Mouse (Mus musculus) liver, embryonic 13.5 days (tissue): ENCODE data around the gene Fyn. TPM values are rescaled to one million over a fixed set of nuclear protein-coding genes. Genes with fewer than 3 reads are reported as not detected.

Source experiments
- ATAC-seq: fragments of 200-750 bp; cut with Nextera tagmentation; 2 replicates; pipeline ENCODE4 v1.8.0; 2017; ENCODE audit warnings: low read depth, mild to moderate bottlenecking, moderate number of reproducible peaks, moderate library complexity
- DNase-seq: peaks from one replicate; pipeline ENCODE4 v3.0.0; 2022
- H3K27ac ChIP-seq: fragments of 300-500 bp; sonication (generic); 2 replicates; pipeline ENCODE4 v1.5.1; 2015; ENCODE audit warnings: moderate library complexity, mild to moderate bottlenecking, inconsistent platforms
- H3K27me3 ChIP-seq: fragments of 300-500 bp; sonication (generic); 2 replicates; pipeline ENCODE4 v1.6.1; 2015; ENCODE audit warnings: mild to moderate bottlenecking, inconsistent platforms
- H3K36me3 ChIP-seq: fragments of 300-500 bp; sonication (generic); 2 replicates; pipeline ENCODE4 v1.6.1; 2015; ENCODE audit warnings: mild to moderate bottlenecking, inconsistent platforms
- H3K4me1 ChIP-seq: fragments of 300-500 bp; sonication (generic); replicated peaks from 2 replicates; pipeline ENCODE4 v1.6.1; 2015; ENCODE audit warnings: inconsistent platforms
- H3K4me2 ChIP-seq: fragments of 300-500 bp; sonication (generic); 2 replicates; pipeline ENCODE4 v1.6.1; 2015; ENCODE audit warnings: inconsistent platforms, mild to moderate bottlenecking, moderate library complexity
- H3K4me3 ChIP-seq: fragments of 300-500 bp; sonication (generic); replicated peaks from 2 replicates; pipeline ENCODE4 v1.5.1; 2015; ENCODE audit warnings: mild to moderate bottlenecking, inconsistent platforms
- H3K9ac ChIP-seq: fragments of 300-500 bp; sonication (generic); 2 replicates; pipeline ENCODE4 v1.6.1; 2015; ENCODE audit warnings: mild to moderate bottlenecking, inconsistent platforms
- H3K9me3 ChIP-seq: fragments of 300-500 bp; sonication (generic); replicated peaks from 2 replicates; pipeline ENCODE4 v1.6.1; 2016; ENCODE audit warnings: inconsistent platforms
- WGBS: fragments of 180-500 bp; shearing (Covaris S2); methylation state at CpG from one replicate; pipeline ENCODE4 v1.1.7; 2015; ENCODE audit not compliant: insufficient replicate concordance; 5-methylcytosine and 5-hydroxymethylcytosine counted together
- polyA plus RNA-seq: library from polyadenylated mRNA; unstranded; fragments of >200 nt; fragmentation: Nextera tagmentation; extraction: Ambion mirVana; gene quantifications from 2 replicates; pipeline ENCODE4 v1.2.1, GENCODE M21; 2015

Fyn gene
- polyA plus RNA-seq, 1 experiment from 2014 or later, result 6.5 TPM

- Histone ChIP-seq H3K27me3 (no peaks in the 10 kb centered on the region), H3K4me1 (peaks cover 47% of the 10 kb centered on the region), H3K4me3 (no peak overlapping the region), H3K36me3 (no peaks in the 10 kb centered on the region), H3K4me2 (no peak overlapping the region), H3K9me3 (no peaks in the 10 kb centered on the region), H3K27ac (no peak overlapping the region), H3K9ac (no peak overlapping the region)
- 37% methylated on average over 18 of the region's 18 CpGs for WGBS
- DNase-seq, result no peak
- no peak for ATAC-seq
Measured at GRCm38 (mm10) chr10:39412826-39413620, 44.4 kb downstream of the Fyn start.

GRCm38 (mm10) chr10:39414068-39414467 lies 45.4 kb downstream of the Fyn start:
- Histone ChIP-seq H3K4me1 (peaks cover 51% of the 10 kb centered on the region), H3K9me3 (no peaks in the 10 kb centered on the region), H3K36me3 (no peaks in the 10 kb centered on the region), H3K9ac (no peak overlapping the region), H3K4me3 (no peak overlapping the region), H3K27me3 (no peaks in the 10 kb centered on the region), H3K4me2 (no peak overlapping the region), H3K27ac (no peak overlapping the region)
- WGBS, result 77% methylated on average over 1 of the region's 1 CpGs
- DNase-seq (no peak), ATAC-seq (no peak)

DNA sequence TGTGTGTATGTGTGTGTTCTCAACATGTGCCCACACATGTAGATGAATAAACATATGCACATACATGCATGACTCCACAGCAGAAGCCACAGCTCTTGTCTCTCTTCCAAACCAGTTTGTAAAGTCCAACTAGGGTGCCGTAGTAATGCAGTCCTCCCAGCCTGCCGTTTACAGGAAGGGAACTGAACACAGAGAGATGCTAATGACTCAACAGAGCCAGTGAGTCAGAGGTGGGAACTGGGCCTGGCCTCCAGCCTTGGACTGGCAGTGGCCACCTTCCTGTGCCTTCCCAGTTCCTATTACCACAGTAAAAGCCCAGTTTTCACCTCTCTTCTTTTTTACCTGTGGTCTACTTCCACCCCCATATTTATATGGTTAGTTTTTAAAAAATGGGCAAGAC lies 46.9 kb downstream of the Fyn start:
- Histone ChIP-seq H3K4me3 (no peak overlapping the region), H3K9me3 (no peaks in the 10 kb centered on the region), H3K4me1 (peaks cover 62% of the 10 kb centered on the region), H3K9ac (no peak overlapping the region), H3K36me3 (no peaks in the 10 kb centered on the region), H3K27ac (no peak overlapping the region), H3K4me2 (no peak overlapping the region), H3K27me3 (no peaks in the 10 kb centered on the region)
- no peak for DNase-seq
- WGBS, result 46% methylated on average over 2 of the region's 2 CpGs
- no peak for ATAC-seq

- ATAC-seq (no peak), DNase-seq (no peak)
- H3K27ac ChIP-seq, result no peak overlapping the region
- no peak overlapping the region for H3K4me2 ChIP-seq
- no peak overlapping the region for H3K9ac ChIP-seq
- no peaks in the 10 kb centered on the region for H3K27me3 ChIP-seq
- H3K36me3 ChIP-seq, result no peaks in the 10 kb centered on the region
- no peak overlapping the region for H3K4me3 ChIP-seq
- H3K4me1 ChIP-seq, result peaks cover 51% of the 10 kb centered on the region
- H3K9me3 ChIP-seq, result no peaks in the 10 kb centered on the region
- 43% methylated on average over 5 of the region's 5 CpGs for WGBS
Measured at GRCm38 (mm10) chr10:39417611-39418010, 49.0 kb downstream of the Fyn start.

- Histone ChIP-seq H3K9ac (no peak overlapping the region), H3K27me3 (no peaks in the 10 kb centered on the region), H3K27ac (no peak overlapping the region), H3K4me3 (no peak overlapping the region), H3K36me3 (no peaks in the 10 kb centered on the region), H3K4me1 (peaks cover 43% of the 10 kb centered on the region), H3K4me2 (no peak overlapping the region), H3K9me3 (no peaks in the 10 kb centered on the region)
- 46% methylated on average over 7 of the region's 7 CpGs for WGBS
- ATAC-seq (peak; percentile 48; the same call in 1 of the 2 replicates), DNase-seq (no peak)
Measured at GRCm38 (mm10) chr10:39418395-39418794, 49.7 kb downstream of the Fyn start.

- no peak overlapping the region for H3K4me3 ChIP-seq
- H3K27ac ChIP-seq, result no peak overlapping the region
- H3K36me3 ChIP-seq, result no peaks in the 10 kb centered on the region
- 58% methylated on average over 9 of the region's 9 CpGs for WGBS
- no peak overlapping the region for H3K9ac ChIP-seq
- peaks cover 34% of the 10 kb centered on the region for H3K4me1 ChIP-seq
- no peak overlapping the region for H3K4me2 ChIP-seq
- ATAC-seq, result 0 out of 2 replicates have a peak, but pooled peaks have one; percentile 7
- DNase-seq, result no peak
- no peaks in the 10 kb centered on the region for H3K9me3 ChIP-seq
- no peaks in the 10 kb centered on the region for H3K27me3 ChIP-seq
Measured at GRCm38 (mm10) chr10:39420842-39421617, 52.4 kb downstream of the Fyn start.

GRCm38 (mm10) chr10:39421772-39422171 lies 53.1 kb downstream of the Fyn start:
- WGBS, result 84% methylated on average over 9 of the region's 9 CpGs
- Histone ChIP-seq H3K9ac (no peak overlapping the region), H3K36me3 (no peaks in the 10 kb centered on the region), H3K27ac (no peak overlapping the region), H3K4me3 (no peak overlapping the region), H3K27me3 (no peaks in the 10 kb centered on the region), H3K9me3 (no peaks in the 10 kb centered on the region), H3K4me2 (no peak overlapping the region), H3K4me1 (peaks cover 29% of the 10 kb centered on the region)
- DNase-seq, result no peak
- no peak for ATAC-seq

DNA sequence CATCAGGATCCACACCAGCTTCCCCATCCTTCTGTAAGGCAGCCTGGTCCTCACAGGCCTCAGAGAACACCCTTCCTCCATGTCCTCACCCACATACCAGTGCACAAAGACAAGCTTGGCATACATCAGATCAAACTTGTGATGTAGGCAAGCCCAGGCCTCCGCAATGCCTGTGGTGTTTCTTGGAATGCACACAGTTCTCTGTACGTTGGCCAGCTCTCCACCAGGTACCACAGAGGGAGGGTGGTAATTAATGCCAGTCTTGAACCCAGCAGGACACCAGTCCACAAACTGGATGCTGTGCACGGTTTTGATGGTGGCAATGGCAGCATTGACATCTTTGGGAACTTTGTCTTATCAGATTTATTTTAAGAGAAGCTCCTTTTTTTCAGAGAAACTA lies 56.0 kb downstream of the Fyn start:
- no peaks in the 10 kb centered on the region for H3K36me3 ChIP-seq
- no peak overlapping the region for H3K4me2 ChIP-seq
- no peak for DNase-seq
- peaks cover 11% of the 10 kb centered on the region for H3K4me1 ChIP-seq
- no peak overlapping the region for H3K27ac ChIP-seq
- no peak for ATAC-seq
- no peak overlapping the region for H3K4me3 ChIP-seq
- H3K27me3 ChIP-seq, result no peaks in the 10 kb centered on the region
- WGBS, result 62% methylated on average over 3 of the region's 3 CpGs
- H3K9me3 ChIP-seq, result no peaks in the 10 kb centered on the region
- no peak overlapping the region for H3K9ac ChIP-seq

GRCm38 (mm10) chr10:39426033-39426432 lies 57.4 kb downstream of the Fyn start:
- no peaks in the 10 kb centered on the region for H3K36me3 ChIP-seq
- DNase-seq (no peak), ATAC-seq (no peak)
- WGBS, result 80% methylated on average over 3 of the region's 3 CpGs
- H3K4me1 ChIP-seq, result 0 out of 2 replicates have a peak, but pooled peaks cover under 1% of the 10 kb centered on the region
- no peak overlapping the region for H3K27ac ChIP-seq
- no peaks in the 10 kb centered on the region for H3K27me3 ChIP-seq
- no peaks in the 10 kb centered on the region for H3K9me3 ChIP-seq
- no peak overlapping the region for H3K4me2 ChIP-seq
- H3K4me3 ChIP-seq, result no peak overlapping the region
- H3K9ac ChIP-seq, result no peak overlapping the region

DNA sequence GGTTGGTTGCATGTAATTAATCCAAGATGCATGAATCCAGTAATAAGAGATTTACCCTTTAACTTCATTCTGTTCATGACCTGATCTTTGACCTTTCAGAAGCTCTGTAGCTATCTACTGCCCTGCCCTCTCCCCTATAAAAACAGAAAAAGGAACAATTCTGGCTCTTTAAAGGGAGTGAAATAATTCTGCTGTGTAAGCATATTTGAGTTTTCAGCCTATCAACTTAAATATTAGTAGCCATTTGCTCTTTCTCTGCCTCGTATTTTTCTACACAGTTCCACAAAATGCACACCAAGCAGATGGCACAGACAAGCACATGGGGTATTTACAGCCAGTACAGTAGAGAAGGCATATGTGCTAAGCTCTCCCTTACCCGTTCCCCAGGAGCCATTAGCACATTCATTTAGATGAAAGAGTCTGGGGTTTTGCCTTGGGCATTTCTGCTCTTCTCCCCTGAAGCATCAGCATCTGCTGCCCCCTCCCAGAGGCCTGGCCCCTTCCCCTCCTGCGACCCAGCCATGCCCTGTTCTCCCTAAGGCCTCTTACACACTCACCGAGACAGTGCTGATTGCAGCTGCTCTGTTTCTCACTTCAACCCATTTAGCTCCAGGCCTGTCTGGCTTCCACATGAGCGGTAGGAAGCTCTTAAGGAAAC lies 58.3 kb downstream of the Fyn start:
- H3K4me1 ChIP-seq, result peaks cover 6% of the 10 kb centered on the region; the same call in 1 of the 2 replicates
- H3K4me2 ChIP-seq, result no peak overlapping the region
- H3K9ac ChIP-seq, result no peak overlapping the region
- H3K27me3 ChIP-seq, result no peaks in the 10 kb centered on the region
- ATAC-seq (no peak), DNase-seq (no peak)
- H3K36me3 ChIP-seq, result no peaks in the 10 kb centered on the region
- no peak overlapping the region for H3K27ac ChIP-seq
- WGBS, result 64% methylated on average over 5 of the region's 5 CpGs
- no peak overlapping the region for H3K4me3 ChIP-seq
- no peaks in the 10 kb centered on the region for H3K9me3 ChIP-seq

DNA sequence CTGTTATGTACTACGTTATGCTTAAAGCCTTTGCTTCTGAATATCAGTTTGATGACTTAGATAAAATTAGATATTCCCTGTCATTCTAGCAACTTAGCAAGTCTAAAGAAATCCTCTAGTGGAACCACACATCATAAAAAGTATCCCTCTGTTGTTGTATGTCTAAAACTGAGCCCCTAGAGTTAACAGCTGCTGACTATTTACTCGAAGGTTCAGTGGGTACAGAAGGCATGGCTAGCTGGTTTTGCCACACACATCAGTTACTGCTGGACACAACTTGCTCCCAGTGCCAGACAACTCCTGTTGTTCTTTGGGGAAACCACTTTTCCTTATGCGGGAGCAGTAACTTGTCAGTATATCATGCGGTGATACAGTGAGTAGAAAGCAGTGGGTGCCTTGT lies 61.0 kb downstream of the Fyn start:
- no peak overlapping the region for H3K9ac ChIP-seq
- H3K4me1 ChIP-seq, result peaks cover 25% of the 10 kb centered on the region
- H3K4me2 ChIP-seq, result no peak overlapping the region
- H3K27ac ChIP-seq, result no peak overlapping the region
- H3K9me3 ChIP-seq, result no peaks in the 10 kb centered on the region
- no peaks in the 10 kb centered on the region for H3K36me3 ChIP-seq
- DNase-seq, result no peak
- no peak overlapping the region for H3K4me3 ChIP-seq
- no peaks in the 10 kb centered on the region for H3K27me3 ChIP-seq
- ATAC-seq, result no peak
- 74% methylated on average over 4 of the region's 4 CpGs for WGBS
